Mouse (Mus musculus) testis, postnatal 10 days (tissue): Measurements from ENCODE around the gene Dpysl5.

Source experiments
- DNase-seq: peaks from one replicate; pipeline ENCODE4 v3.0.0; 2021; ENCODE audit warnings: low spot score

Dpysl5 gene

GRCm38 (mm10) chr5:30709744-30710383 is 1.5 kb upstream of the Dpysl5 start:
- peak; percentile 82 for DNase-seq

DNA sequence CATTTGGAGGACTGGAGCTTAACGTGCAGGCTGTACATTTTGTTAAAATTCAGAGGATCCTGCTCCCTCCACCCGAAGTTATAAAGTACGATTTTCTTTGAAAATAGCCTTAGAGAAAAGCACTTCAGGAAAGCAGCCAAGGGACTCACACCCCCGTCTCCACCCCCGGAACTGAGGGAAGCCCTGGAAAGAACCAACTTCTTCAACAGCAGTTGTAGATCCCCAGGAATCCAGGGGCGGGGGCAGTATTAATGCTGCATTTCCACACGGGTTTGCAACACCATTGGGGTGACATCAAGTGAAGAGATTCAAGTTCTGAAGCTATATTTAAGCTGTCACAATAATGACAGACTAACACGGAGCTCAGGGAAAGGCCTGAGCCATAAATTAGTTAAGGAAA is 878 bp upstream of the Dpysl5 start:
- DNase-seq, result no peak

DNA sequence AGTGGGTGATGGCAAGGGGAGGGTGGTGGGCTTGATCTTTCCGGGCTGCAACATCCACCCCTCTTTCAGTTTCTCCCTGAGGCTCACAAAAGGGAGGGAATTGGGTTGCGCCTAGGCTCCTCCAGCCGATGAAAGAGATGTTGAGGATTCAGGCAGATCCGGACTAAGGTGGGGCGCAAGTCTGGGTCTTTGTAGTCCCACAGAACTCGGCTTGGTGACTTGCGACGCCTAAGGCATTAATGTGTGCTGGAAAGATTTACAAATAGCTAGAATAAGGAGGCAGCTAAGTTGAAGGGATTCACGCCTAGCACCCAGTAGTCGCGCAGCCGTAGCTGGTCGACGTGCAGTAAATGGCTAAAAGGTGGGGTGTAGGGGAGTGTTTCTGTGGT is 632 bp downstream of the Dpysl5 start:
- DNase-seq, result no peak

DNA sequence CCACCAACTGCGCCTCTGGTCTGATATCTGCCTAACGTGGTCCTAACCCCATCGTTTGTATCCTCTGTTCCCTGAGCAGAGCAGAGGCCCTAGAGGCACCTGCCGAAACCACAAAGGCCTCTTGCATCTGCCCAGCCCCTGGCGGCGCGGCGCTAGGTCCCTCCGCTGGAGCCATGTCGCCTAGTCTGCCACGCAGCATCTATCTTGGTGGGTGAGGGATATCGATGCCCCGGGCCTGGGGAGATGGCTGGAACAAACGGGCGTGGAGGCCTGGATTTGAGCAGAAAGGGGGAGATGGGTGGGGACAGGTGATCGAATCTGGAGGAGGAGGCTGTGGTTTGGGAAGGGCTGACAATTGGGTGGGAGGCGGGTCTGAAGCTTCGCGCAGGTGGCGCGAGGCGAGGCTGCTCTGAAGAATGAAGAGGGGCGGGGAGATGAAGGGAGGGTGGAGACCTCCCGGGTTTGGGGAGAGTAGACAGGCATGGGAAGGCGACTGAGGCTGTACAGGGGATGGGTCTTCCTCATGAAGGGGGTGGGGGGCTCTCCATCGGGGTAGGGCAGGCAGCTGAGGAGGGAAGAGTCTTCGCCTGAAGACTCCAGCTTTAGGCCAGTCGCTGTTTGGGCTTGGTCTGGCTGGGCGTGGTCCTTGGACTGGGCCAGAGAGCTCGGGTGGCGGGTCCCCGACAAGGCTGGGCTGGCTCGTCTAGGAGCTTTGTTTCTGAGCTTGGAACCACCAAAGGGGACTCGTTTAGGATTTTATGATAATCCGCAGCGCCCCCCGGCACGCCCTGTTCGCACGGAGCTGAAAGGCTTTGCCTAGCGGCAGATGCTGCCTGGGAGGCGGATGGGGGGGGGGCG is 1.3 kb downstream of the Dpysl5 start:
- DNase-seq, result peak; percentile 60

DNA sequence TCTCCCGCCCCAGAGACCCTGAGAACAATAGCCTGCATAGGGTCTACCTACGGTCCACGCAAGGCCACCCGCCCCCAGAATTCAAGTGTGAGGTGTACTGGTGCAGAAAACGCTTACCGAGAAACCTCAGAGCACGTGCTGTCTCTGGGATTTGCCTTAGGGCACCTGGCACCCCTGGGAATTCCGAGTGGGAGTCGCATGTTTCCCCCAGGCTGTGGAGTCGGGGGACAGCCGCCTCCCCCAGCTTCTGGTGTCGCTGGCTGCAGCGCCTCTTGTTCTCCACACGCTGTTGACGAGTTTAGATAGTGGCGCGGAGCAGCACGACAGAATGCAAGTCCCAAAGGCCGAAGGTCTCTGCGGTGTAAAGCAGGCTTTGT is 1.9 kb downstream of the Dpysl5 start:
- DNase-seq, result peak; percentile 52

DNA sequence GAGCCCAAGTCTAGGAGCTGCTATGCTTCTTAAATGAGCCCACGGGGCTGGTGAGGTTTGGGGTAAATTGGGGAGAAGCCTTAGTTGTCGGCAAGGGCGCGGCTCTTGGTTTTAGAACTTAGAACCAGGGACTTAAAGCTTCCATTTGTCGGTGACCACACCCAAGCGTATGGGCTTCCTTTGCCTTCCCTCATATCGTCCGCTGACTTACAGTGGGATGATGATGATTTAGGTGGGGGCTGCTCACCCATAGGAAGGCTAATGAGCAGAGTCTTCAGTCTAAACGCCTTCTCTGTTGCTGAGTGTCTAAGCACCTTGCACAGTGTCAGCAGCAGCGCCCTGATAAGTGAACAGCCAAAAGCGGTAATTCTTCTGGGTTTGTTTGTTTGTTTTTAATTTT is 2.3 kb downstream of the Dpysl5 start:
- no peak for DNase-seq

DNA sequence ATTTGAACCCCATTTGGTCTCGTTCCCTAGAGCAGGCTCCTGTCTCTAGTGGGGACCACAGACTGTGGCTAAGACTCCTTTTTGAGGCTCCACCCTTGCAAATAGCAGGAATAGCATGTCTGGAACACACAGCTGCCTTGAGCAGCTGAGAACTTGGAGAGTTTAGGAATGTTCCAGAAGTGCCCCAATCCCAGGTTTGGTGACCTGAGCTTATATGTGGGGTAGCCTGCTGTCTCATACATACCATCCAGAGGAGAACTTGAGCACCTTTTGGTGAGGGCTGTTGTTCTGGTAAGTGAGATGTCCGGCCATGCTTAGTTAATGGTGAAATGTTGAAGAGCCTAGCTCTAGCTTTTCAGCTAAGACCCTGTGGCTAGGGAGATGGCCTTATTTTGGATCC is 4.9 kb downstream of the Dpysl5 start:
- DNase-seq, result no peak

GRCm38 (mm10) chr5:30717506-30717905 is 6.1 kb downstream of the Dpysl5 start:
- DNase-seq, result no peak

- DNase-seq, result no peak
Observed at GRCm38 (mm10) chr5:30717991-30718703, 6.8 kb downstream of the Dpysl5 start.

GRCm38 (mm10) chr5:30721935-30722334 is 10.6 kb downstream of the Dpysl5 start:
- no peak for DNase-seq

DNA sequence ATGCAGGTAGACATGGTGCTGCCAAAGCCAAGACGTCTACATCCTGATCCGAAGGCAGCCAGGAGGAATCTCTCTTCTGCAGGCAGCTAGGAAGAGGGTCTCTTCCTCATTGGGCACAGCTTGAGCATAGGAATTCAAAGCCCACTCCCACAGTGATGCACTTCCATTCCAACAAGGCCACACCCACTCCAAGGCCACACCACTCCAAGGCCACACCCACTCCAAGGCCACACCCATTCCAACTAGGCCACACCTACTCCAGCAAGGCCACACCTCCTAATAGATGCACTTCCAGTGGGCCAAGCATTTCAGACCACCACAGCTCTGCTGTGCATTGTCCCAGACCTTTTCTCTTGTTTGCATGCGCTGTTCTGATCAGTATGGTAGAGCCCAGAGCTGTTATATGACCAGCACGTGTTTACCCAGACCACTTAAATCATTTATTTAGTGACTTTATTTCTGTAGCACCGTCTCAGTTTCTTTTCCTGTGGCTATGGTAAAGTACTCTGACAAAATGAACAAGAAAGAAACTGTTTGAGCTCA is 14.9 kb downstream of the Dpysl5 start:
- DNase-seq, result no peak

GRCm38 (mm10) chr5:30732511-30732910 is 21.1 kb downstream of the Dpysl5 start:
- no peak for DNase-seq

DNA sequence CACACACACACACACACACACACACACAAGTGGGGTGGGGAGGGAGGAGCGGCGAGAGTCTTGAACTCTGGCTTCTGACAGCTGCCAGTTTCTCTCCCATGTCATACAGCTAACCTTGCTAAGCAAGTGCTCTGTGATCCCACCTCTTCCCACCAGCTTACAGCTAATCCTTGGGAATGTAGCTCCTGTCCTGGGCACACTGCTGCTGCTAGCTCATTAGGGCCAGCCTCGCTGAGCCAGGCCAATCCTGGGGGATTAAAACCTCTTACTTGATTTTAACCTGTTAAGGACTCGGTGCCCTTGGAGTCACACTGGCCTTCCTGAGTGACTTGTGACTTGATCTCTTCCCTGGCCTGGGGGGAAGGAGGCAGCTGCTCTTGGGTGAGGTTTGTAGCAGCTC is 23.3 kb downstream of the Dpysl5 start:
- DNase-seq, result no peak

DNA sequence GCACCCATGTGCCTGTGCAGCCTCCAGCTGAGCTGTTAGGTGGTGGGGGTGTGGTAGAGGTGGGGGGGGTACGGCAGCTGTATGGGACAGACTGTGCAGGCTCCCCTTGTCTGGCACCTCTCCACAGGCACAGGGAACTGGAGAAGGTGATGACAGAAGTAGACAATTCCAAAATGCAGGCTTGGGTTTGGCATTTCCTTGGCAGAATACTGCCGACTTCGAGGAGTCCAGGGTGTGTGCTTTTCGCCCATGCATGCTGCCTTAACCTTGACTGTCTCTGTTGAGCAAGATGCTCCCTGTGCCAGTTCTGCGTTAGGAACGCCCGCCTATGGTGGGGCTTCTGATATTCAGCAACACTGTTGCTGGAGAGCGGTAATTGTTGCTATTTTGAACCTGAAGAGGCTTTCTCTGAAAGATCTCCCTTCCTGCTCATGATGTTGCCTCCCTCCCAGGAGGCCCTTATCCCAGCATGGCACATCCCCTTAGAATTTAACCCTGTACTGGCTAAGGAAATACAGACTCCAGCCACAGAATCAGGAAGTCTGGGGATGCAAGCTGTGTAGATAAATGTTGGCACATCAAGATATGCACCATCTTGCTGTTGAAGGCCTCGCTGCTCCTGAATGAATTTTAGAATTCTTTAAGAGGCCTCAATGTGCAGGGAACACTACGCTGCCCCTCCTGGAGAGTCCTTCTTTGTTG is 26.9 kb downstream of the Dpysl5 start:
- DNase-seq, result peak; percentile 56

DNA sequence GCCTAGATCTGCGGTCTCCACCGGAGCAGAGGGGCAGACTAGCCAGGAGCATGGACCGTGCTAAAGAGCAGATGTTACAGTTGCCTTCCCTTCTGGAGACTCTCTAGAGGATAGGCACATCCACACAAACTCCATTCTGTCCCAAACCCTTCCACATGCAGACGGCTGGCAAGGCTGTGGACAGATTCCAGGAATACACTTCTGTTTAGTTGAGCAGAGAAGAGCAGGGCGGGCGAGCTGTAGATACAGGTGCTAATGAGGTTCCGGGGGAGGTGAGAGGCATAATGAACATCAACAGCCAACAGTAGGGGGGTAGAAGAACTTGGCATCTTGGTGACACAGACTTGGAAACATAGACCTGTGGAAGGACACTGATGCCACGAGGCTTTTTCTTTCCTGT is 28.2 kb downstream of the Dpysl5 start:
- DNase-seq, result no peak

GRCm38 (mm10) chr5:30749582-30750311 is 38.4 kb downstream of the Dpysl5 start:
- no peak for DNase-seq

DNA sequence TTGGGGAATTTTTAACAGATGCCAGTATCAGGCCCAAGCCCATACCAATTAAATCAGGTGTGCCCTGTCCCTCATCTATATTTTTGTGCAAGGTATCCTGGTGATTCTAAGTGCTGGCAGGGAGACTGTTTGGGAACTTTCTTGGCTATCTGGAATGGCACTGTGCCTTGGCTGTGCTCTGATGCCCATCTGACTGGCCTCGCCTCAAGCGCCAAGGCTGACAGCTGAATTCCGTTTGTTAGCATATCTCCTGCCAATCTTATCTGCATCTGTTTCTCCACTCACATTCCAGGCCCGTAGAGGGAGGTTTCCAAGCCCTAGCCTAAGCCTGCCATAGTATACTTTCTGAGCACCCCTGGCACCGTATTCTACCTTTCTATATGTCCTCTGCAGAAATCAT is 39.7 kb downstream of the Dpysl5 start:
- DNase-seq, result no peak

DNA sequence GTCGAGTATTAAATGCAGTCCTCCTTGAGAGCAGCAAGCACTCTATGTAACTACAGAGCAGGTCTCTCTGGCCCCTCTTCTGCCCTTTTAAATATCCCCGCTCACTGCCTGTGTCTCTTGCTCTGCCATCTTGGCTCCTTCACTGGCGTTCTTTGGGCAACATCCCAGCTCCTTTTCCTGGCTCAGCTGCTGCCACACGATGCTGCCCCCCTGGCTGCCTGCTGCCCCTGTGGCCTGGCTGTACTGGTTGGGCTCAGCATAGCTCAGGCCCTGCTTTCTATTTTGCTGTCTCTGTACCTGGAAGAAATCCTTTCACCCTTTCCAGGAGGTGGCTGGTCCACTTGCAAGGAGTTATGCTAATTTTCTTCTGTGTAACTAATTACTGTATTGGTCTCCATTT is 41.8 kb downstream of the Dpysl5 start:
- no peak for DNase-seq

- DNase-seq, result no peak
Observed at GRCm38 (mm10) chr5:30755215-30755614, 43.9 kb downstream of the Dpysl5 start.

- no peak for DNase-seq
Observed at GRCm38 (mm10) chr5:30762815-30763510, 51.6 kb downstream of the Dpysl5 start.

DNA sequence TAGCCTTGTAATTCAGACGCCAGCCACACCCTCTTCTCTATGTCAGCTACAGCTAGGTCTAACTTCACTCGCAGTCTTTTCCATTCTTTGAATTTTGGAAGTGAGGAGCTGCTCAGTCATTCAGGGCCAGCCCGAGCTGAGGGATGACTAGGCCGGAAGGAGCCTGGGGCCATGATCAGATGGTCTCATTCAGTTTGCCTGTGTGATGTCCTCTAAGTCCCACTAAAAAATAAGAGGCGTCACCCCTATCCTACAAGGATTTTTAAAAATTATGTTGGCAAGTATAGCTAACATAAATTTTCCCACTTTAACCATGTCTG is 52.1 kb downstream of the Dpysl5 start:
- DNase-seq, result no peak
